Mouse (Mus musculus): Measurements from ENCODE around the gene Kcnh7. TPM values are rescaled to one million over a fixed set of nuclear protein-coding genes. Genes with fewer than 3 reads are reported as not detected.

Kcnh7 gene
- total RNA-seq (2014; fragmentation: Nextera tagmentation): not detected in 2 replicates
- not detected in 2 replicates for total RNA-seq (2017)

DNA sequence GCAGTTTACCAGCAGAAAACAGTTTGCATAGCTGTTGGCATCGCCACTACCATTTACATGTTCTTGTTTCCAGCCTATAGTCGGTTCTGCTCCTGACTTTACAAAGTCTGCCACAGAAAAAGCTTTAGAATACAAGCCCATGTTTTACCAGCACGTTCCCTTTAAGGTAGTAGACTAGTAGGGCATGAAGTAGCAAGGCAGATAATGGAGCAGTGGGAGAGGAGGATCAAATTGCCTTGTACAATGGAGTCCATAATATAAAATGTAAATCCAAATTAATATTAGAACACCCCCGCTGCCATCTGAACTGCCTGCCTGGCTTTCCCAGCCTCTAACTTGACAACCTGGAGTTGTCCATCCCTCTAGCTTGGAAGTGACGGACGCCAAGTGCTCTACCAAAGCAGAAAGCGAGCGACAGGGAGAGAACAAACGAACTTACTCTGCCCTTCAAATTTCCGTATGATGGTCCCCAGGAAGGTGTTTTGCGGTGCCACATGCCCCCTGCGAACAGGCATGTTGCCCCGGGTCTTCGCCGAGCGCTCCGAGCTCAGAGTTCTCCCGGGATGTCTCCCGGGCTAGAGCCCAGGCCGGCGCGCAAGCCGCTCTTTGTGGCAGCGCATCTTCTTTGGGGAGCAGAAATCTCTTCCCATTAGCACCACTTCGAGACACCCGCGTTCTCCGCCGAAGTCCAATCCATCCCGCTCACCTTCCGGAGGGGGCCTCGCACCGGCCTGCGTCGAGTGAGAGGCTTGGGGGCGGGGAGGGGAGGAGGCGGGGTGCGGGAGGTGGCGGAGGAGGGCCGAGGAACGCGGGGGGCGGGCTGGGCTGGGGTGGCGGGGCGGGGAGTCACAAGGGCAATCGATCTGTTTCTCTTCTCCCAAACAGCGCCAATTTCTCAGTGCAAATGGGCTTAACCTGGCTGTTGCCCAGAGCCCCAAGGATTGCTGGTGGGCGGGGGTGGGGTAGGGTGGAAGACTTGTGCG, at the start of gene Kcnh7:
TSS of gene Kcnh7 (minus strand) at position 725 of the 983 bp plus-strand sequence.
- no peak for ATAC-seq (replicated peaks; ENCODE audit: low FRiP score, low TSS enrichment, poor library complexity, severe bottlenecking)

DNA sequence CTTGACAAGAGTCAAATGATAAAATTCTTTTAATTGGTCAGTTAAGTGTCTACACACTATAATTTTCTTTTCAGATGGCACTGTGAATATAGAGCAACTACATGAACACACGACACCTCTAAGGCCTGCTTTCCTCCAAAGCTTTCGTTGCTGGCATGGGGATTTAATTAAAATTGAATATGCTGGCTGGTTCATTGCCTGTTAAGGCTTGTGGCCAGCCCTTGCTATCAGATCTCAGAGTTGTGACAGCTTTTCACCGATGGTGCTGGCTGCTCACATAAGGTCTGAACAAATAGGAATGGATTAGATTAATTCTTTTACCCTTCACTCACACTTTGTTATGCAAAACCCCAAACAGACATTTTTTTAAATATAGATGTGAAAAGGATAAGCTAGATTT, 23.3 kb upstream of the Kcnh7 start:
- ATAC-seq (replicated peaks; ENCODE audit: low FRiP score, low TSS enrichment, poor library complexity, severe bottlenecking): no peak

DNA sequence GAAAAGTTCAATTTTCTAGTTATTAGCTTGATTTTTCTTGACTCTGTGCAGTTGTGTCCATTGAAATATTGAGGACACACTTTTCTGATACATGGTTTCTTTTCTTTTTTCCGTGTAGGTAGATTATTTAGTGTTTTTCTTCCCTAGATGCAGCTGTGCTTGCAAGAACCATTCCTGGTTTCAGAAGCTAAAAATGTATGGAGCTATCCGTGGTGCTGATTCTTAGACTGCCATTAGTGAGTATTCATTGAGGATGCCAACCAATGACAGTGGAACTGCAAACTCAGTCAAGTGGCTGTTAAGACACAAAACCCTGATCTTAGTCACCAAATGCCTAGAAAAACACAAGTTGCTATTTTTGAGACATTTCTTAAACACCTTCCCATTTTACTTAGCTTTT, 1.9 kb upstream of the Kcnh7 start:
- no peak for ATAC-seq (replicated peaks; ENCODE audit: low FRiP score, low TSS enrichment, poor library complexity, severe bottlenecking)

DNA sequence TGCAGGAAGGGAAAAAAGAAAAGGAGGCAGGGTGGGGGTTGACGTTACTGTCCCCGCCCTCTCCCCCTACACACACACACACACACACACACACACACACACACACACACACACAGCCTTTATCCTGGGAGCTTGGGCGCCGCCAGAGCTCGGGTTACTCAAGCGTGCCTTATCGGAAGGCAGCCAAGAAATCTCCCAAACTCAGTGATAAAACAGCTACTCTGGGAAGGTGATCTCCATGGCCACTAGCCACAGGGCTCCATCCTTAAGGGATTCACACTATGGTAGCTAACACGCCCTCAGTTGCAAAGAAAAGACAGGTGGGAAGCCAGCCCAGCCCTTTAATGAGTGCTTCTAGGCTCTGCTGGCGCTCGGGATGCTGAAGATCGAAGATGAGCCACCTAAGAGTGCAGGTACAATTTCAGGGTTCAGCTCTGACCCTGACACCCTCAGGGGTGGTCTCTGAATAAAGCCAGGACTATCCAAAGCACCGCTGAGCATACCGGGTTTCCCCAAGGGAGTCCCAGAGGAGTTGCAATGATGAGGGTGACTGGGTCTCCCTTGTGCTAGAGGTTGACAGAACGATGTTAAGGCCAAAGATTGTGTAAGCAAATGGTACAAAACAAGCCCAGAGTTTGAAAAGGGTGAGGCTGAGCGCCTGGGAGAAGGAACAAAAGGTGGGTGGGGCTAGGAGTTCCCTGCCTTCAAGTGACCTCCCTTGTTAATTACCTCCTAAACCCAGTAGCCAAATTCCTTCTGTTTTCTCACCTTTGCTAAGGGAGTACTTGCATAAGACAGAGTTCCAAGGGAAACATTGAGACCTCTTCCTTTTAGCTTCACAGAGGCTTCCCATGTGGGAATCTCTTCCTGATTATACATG, 704 bp upstream of the Kcnh7 start:
- no peak for ATAC-seq (replicated peaks; ENCODE audit: low FRiP score, low TSS enrichment, poor library complexity, severe bottlenecking)

DNA sequence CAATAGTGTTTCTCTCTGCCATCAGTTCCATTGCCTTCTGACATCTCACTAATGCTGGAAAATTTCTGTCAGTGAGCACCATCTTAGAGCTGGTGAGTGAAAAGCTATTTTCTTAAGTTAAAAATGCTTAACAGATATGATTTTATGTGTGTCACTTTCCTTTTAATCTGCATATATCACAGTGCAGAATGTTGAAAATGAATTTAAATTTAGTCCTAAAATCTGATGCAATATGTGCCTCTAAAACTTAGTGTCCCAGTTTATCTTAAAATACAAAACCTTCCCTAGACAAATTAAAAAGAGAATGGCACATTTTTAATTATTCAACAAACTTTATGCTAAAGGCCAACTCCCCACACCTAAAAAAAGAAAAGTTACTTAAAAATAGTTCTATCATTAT, 30.4 kb downstream of the Kcnh7 start:
- no peak for ATAC-seq (replicated peaks; ENCODE audit: low FRiP score, low TSS enrichment, poor library complexity, severe bottlenecking)

DNA sequence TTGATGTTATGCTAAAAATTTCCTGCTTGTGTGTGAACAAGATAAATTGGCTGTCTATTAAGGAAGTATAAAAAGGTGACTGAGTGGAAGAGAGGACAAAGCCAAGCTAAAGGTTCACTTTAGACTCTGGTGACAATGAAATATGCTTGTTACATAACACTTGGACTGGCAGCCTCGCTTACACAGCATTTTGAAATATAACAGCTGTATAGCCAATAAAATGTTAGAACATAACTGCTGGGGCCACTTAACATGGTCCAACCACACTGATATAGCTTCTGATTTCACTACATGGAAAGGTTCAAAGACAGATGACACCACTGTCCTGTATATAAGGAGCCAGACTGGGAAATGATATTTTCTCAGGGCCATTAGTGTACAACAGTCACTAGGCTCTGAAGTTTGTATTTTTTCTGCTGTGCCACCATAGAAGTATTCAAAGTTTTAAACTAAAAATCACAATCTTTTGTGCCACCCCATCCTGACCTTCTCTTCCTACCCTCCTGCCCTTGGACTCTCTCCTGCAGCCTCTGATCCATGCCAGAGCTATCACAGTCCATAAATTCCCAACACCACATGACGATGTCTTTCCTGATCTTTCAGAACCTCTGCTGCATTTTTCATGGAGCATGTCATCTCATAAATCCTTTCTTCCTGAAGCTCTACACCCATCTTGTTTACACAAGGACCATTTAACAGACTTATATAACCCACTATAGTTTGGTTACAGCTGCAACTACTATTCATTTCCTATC, 56.1 kb downstream of the Kcnh7 start:
- ATAC-seq (replicated peaks; ENCODE audit: low FRiP score, low TSS enrichment, poor library complexity, severe bottlenecking): no peak

DNA sequence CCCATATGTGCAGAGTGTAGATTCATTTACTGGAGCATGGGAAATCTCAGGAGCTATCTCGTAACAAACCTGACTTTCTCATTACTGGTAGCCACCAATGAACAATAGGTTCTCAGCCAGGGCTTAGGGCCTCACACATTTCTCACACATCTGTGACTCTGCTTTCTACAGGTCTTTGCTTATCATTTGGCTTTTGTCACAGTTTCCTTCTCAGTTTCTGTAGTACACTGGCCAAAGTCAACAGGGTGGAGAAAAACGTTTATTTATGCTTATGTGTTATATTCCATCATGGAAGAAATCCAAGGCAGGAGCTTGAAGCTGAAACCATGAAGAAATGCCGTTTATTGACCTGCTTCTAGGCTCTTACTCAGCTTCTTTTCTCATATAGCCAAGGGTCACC, 63.8 kb downstream of the Kcnh7 start:
- ATAC-seq (replicated peaks; ENCODE audit: low FRiP score, low TSS enrichment, poor library complexity, severe bottlenecking): no peak

DNA sequence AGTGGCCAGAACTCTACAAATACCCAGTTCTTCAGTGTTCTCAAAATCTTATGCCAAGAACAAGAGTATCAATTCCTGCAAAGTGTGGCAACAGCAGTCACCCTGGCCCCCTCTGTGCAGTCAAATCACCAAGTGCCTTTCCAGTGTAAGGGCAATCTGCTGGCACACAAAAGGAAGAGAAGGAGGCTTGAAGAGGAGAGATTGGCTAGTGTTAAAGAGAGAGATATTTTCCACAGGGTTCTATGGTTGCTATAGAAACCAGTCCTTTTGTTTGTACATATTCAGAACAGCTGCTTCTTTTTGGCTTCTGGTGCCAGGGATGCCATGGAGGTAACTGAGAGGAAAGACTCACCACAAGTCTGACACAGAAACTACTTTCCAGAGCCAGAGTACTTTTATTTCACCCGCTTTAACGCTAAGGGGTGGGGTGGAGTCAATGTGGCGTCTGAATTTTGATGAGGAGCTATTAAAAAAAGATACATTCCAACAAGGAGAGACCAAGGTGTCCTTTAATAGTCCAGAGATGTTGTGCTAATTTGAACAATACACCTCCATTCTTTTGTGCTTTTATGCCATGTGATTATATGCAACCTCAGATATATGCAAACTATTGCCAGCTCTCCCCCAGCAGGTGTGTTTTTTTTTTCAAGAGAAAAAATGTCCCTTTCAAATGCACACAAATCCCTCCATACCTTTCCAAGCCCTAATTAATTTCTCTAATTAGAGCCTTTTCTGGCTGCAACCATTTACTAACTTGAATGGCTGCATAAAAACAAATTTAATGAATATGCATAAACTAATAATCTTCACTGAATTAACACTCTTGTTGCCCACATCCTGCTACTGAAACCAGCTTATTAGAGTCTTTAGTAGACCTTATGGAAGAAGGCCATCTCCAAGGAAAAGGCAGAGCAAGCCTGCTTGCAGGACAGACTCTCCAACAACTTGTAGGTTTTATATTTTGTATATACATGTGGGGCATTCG, 66.6 kb downstream of the Kcnh7 start:
- ATAC-seq (replicated peaks; ENCODE audit: low FRiP score, low TSS enrichment, poor library complexity, severe bottlenecking): no peak

DNA sequence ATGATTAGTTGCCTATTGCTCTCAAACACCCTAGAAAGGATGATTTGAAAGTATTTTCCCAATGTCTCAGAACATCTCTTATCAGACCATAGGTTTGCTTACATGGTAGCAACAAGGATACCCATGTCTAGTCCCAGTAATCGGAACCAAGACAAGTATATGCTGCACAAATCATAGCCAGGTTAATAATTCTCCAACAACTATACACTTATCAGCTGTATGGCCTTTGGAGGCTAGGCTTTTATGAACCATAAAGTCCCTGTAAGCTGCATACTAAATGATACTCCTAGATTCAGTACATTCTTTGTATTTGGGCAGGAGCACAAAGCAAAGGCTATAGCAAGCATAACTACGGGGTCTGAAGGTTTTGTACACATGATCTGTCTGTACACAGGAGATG, 78.1 kb downstream of the Kcnh7 start:
- no peak for ATAC-seq (replicated peaks; ENCODE audit: low FRiP score, low TSS enrichment, poor library complexity, severe bottlenecking)

DNA sequence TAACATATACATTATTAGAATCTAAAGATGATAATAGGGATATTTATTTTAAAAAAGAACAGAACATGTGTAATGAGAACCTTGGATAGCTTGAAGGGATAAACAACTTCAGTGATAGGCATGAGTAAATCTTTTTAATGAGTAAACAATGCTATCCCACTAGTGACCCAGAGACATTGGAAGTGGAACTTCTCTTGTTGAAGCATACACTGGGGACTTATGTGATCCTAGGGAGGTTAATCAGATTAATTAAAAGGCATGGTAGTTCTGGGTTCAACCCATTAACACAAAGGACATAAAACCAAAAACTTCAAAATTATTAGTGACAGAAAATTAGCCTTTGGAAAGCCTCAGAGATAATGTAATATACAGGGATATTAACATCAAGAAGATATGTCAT, 84.4 kb downstream of the Kcnh7 start:
- ATAC-seq (replicated peaks; ENCODE audit: low FRiP score, low TSS enrichment, poor library complexity, severe bottlenecking): no peak

DNA sequence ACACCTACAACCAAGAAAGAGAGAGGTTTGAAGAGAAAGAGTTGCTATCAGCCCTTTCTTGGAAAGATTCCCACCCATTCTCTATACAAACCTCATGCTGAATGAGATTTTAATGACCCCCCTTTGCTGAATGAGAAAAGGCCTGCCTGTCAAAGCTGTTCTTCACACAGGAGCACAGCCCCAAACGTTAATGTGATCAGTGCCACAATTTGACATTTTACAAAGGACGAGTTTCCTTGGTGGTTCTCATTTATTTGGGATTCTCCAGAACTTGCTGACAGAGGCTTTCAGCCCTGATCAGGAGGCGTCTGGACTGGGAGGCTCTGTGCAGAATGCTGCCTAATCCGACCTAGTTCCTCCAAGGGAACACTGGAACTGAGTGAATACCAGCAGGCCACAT, 92.3 kb downstream of the Kcnh7 start:
- ATAC-seq (replicated peaks; ENCODE audit: low FRiP score, low TSS enrichment, poor library complexity, severe bottlenecking): no peak

DNA sequence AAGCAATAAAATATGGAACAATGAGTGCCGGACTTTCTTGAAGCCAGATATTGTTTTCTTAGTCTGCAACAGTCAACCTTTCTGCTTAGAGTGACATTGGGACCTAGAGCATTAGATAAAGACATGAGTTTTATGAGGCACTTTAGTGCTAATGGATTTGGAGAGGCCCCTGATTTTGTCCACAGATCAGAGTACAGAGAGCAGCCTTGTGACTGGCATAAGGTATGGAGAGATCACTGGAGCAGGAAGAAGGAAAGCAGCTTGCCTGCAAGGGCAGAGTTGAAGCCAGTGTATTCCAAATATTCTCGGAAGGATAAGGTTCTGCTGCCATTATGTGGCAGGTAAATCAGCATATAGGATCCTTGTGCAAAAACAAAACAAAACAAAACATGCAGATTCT, 93.6 kb downstream of the Kcnh7 start:
- ATAC-seq (replicated peaks; ENCODE audit: low FRiP score, low TSS enrichment, poor library complexity, severe bottlenecking): no peak

DNA sequence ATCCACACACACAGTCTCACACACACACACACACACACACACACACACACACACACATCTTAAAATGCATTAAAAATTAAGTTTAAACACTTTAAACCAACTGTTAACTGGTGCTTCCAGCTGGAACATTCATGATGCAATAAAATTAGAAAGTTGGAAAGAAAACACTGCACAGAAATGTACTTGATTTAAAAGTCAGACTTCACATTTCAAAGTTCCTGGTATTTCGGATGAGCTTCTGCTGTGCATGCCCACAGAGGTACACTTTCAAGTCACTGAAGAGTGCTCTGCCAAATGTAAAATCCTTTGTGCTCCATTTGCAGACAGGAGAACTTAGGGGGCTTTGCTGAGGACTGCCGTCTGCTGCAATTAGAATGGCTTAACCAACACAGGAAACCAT, 125.7 kb downstream of the Kcnh7 start:
- ATAC-seq (replicated peaks; ENCODE audit: low FRiP score, low TSS enrichment, poor library complexity, severe bottlenecking): no peak

DNA sequence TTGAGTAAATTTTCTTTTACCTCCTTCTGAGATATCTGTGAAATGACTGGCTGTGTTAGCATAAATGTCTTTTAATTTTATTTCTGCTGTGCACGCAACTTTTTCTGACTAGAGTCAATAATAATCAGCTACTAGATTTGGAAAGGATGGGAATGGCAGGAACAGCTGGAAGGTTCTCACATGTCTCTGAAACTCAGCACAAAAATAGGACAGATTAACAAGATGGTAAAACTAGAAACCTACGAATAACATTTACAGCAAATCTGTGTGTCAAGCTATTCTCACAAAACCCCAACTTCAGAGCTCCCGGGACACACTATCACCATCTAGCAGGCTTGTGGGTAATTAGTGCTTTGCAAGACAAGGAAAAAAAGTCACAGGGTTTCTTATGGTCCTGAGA, 134.2 kb downstream of the Kcnh7 start:
- no peak for ATAC-seq (replicated peaks; ENCODE audit: low FRiP score, low TSS enrichment, poor library complexity, severe bottlenecking)

DNA sequence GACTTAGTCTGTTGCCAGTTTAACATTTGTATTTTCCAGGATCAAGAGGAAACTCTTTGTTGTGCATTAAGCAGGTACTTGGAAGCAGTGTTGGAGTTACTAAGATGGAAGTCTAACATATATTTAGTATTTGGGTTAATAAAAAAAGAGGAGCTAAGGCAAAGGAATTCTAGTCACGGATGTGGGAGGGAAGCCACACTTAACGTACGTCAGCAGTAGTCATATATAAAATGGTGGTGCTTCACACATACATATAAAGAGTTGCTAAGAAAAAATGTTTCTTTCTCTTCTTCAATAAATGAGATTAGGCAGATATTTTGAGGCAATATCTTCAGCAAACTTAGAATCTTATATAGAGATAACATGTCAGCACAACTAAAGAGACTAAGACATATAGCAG, 144.4 kb downstream of the Kcnh7 start:
- ATAC-seq (replicated peaks; ENCODE audit: low FRiP score, low TSS enrichment, poor library complexity, severe bottlenecking): no peak

DNA sequence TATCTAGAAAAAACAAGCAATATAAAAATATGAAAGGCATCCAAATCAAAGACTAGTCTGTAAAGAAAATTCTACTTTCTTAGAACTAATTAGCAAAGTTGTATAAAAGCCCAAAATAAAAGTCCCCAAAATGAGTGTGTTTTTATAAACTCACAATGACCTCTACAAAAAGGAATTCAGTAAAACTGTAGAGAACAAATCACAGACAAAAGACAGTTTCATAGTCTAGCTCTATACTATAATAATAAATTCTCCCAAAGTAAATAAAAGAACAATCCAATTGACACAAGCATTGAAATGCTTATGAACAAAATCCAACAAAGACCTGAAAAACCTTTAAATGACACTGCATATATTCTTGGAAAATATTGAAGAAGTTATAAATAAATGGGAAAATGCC, 169.2 kb downstream of the Kcnh7 start:
- no peak for ATAC-seq (replicated peaks; ENCODE audit: low FRiP score, low TSS enrichment, poor library complexity, severe bottlenecking)

DNA sequence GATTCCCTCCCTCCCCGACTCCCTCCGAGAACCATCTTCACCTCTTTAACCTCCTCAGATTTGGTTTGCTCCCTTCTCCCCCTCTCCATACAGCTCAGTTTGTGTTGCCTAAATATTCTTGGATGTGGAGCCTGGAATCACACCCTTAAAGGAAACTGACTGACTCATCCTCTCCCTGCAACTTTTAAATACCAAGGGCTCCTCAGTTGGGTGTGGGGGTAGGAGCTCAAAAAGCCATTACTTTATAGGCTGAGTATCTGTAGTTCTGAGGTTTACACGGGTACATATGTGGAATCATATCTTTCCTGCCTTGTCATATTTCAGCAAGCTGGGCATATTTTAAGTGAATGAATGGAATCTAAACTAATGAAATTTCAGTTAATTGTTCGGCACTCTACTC, 174.9 kb downstream of the Kcnh7 start:
- ATAC-seq (replicated peaks; ENCODE audit: low FRiP score, low TSS enrichment, poor library complexity, severe bottlenecking): no peak

DNA sequence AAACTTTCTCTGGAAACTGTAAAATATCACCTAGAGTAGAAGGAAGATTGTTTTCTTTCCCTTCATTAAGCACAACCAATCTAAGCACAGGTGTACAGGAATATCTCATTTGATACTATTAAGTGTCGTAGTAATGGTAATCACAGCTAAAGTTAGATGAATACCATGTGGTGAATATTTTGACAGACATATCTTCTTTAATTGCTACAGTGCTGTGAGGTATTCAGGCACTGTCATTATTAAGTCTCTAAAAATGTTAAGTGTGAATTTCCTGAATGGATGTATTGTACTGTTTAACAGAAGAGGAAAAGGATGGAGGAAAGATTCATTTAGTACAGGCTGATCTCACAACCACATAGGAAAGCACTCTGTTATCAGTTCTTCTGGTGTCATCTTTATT, 181.3 kb downstream of the Kcnh7 start:
- ATAC-seq (replicated peaks; ENCODE audit: low FRiP score, low TSS enrichment, poor library complexity, severe bottlenecking): no peak

DNA sequence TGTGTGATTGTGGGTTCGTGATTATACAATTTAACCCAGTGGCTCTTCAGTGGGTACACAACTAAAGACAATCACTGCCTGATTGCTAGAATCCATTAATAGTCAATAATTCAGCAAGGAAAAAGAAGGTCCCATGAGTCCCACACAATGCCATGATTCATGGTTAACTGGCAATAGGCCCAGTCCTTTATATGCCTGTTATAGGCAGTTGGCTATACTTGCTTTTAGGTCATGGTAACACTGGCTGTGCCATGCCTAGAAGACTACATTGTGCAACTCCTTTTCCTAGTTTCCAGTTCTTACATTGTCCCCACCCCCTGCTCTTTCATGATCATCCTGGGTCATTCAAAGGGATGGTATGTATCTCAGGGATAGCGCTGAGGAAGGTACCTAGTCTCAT, 186.4 kb downstream of the Kcnh7 start:
- ATAC-seq (replicated peaks; ENCODE audit: low FRiP score, low TSS enrichment, poor library complexity, severe bottlenecking): no peak
